Mouse (Mus musculus): ENCODE data around the gene Mettl24.

DNA sequence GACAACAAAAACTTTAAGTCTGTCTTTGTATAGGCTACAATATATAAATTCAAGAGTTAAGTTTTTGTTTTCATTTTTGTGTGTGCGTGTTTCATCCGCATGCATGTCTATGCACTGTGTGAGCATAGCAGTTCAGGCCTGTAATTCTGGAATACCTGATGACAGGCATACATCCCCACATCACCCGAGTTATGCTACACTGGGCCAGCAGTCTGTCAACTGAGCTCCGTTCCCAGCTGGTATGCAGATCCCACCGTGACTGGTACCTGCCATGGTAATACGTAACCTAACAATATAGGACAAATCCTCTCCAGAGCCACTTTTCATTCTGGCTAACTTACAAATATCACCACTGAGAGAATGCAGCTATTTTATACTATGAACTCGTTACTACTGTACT lies 173.6 kb downstream of the Mettl24 start:
- no peak for TF ChIP-seq CTCF (conservative IDR thresholded peaks at IDR 0.05; ENCODE audit: insufficient read depth, insufficient read length, low read depth, low read length)
- no peak for TF ChIP-seq POLR2A (IDR thresholded peaks at IDR 0.05; ENCODE audit: low read depth, low read length)

All from kidney, adult 2 months (tissue).